Mouse (Mus musculus): ENCODE data around the gene Art4. TPM values are rescaled to one million over a fixed set of nuclear protein-coding genes. Genes with fewer than 3 reads are reported as not detected.

Art4 gene
- polyA plus RNA-seq, 1 experiment from 2014 or later, result 0.14 TPM

DNA sequence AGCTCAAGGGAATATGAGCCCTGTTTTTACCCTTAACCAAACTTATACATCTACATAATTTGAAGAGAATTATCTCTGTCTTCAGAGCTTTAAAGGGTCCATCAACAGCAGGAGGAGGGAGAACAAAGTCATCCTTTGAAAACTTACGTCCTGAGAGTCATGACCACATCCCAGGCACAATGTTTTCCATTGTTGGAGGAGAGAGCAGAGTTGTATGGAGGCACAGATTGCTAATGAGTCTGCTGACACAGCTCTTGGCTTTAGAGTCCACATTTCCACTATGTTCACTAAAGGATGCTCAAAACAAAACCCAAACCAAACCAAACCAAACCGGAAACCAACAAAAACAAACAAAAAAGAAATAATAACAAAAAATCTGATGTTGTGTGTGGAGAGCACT lies 12.6 kb downstream of the Art4 start:
- WGBS, result 63% methylated on average over 2 of the region's 2 CpGs
- H3K36me3 ChIP-seq (replicated peaks), result no peaks in the 10 kb centered on the region
- ATAC-seq (replicated peaks), result no peak

DNA sequence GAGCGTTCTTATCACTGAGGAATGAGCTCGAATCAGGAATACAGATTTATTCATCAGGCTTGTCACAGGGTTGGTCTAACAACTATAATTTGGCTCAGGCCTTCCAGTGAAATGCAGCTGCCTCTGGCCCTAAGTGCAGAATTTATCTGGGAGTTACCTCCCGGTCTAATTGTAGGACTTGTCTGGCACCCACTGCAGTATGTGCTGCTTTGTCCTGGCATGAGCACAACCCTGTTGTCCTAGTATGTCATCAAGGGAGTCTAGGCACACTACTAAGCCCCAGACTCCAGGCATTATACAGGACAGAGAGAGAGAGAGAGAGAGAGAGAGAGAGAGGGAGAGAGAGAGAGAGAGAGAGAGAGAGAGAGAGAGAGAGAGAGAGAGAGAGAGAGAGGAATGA lies 20.2 kb downstream of the Art4 start:
- Histone ChIP-seq H3K27ac (no peak overlapping the region), H3K9me3 (no peaks in the 10 kb centered on the region), H3K36me3 (replicated peaks) (no peaks in the 10 kb centered on the region), H3K4me2 (no peak overlapping the region), H3K9ac (no peak overlapping the region), H3K4me3 (no peak overlapping the region), H3K27me3 (replicated peaks) (no peaks in the 10 kb centered on the region), H3K4me1 (no peaks in the 10 kb centered on the region)
- WGBS, result 86% methylated on average over 3 of the region's 3 CpGs
- ATAC-seq (replicated peaks), result no peak

More for the DNA sequence above, 12.6 kb downstream of the Art4 start:
- H3K4me1 ChIP-seq, result no peaks in the 10 kb centered on the region
- no peak overlapping the region for H3K4me3 ChIP-seq
- no peaks in the 10 kb centered on the region for H3K9me3 ChIP-seq
- no peak overlapping the region for H3K4me2 ChIP-seq
- no peak overlapping the region for H3K9ac ChIP-seq
- H3K27me3 ChIP-seq (replicated peaks), result no peaks in the 10 kb centered on the region
- H3K27ac ChIP-seq, result no peak overlapping the region

DNA sequence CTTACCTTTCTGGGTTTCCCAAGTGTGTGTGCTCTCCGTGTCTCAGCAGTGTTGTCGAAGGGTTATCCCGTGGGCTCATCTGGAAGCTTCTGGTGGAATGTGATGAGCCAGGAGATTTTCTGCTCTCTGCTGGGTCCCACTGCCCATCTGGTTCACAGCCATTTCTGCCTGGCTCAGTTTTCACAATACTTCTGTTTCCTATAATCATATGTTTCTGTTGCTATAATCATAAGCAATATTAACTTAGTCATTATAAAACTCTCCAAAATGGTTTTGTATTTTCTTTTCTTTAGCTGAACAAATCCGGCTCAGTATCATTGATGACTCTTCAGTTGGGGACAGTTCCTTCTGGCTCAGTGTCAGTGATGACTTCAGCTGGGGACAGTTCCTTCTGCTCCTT lies 22.2 kb downstream of the Art4 start, which contains the start of gene Smco3:
Gene Smco3, minus strand, starts transcription at position 101 of the 400 bp plus-strand sequence.
- H3K9me3 ChIP-seq, result no peaks in the 10 kb centered on the region
- no peak within 1 kb of the TSS for H3K27ac ChIP-seq
- no peak for ATAC-seq (replicated peaks)
- H3K4me1 ChIP-seq, result no peaks in the 10 kb centered on the region
- 51% methylated on average over 4 of the region's 4 CpGs for WGBS
- no peak within 1 kb of the TSS for H3K4me2 ChIP-seq
- H3K27me3 ChIP-seq (replicated peaks), result peaks cover 9% of the 10 kb centered on the region
- H3K4me3 ChIP-seq, result no peak within 1 kb of the TSS
- H3K36me3 ChIP-seq (replicated peaks), result no peaks in the 10 kb centered on the region
- no peak within 1 kb of the TSS for H3K9ac ChIP-seq

DNA sequence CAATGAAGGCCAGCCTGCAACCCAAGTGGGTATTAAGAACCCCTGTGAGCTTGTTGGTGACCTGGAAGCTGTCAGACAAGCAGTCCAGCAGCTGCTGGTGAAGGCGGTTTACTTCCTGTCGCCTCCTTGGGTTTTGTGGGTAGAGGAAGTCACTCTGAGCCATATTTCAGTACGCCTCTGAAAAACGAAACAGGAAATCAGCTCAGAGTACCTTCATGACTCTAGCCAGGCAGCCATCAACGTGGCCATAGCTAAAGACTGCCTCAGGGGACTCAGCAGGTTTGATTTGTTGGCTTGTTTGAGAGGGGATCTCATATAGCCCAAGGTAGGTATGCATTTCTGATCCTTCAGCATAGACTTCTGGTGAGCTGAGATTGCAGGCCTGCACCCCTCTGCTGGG lies 25.8 kb downstream of the Art4 start:
- Histone ChIP-seq H3K9ac (no peak overlapping the region), H3K4me1 (peaks cover 9% of the 10 kb centered on the region), H3K36me3 (replicated peaks) (no peaks in the 10 kb centered on the region), H3K4me3 (no peak overlapping the region), H3K27ac (no peak overlapping the region), H3K27me3 (replicated peaks) (peaks cover 13% of the 10 kb centered on the region), H3K4me2 (no peak overlapping the region), H3K9me3 (no peaks in the 10 kb centered on the region)
- no peak for ATAC-seq (replicated peaks)
- WGBS, result 73% methylated on average over 5 of the region's 5 CpGs

DNA sequence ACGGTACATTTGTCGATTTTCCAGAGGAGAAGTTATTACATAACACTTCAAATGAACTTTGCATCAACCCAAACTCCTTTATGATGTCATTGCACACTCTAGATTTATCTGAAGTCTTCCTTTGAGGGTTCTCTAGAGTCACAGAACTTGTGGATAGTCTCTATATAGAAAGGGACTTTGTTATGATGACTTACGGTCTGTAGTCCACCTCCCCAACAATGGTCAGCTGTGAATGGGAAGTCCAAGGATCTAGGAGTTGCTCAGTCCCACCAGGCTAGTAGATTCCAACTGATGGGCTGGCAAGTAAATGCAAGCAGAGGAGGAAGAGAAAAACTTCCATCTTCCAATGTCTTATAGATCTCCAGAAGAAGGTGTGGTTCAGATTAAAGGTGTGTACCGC lies 28.9 kb downstream of the Art4 start:
- H3K9me3 ChIP-seq, result no peaks in the 10 kb centered on the region
- peak overlapping the region; percentile 61 for H3K4me2 ChIP-seq
- peaks cover 9% of the 10 kb centered on the region; the same call in 1 of the 2 replicates for H3K36me3 ChIP-seq (replicated peaks)
- H3K4me1 ChIP-seq, result peaks cover 12% of the 10 kb centered on the region
- H3K27ac ChIP-seq, result peak overlapping the region; percentile 92
- H3K4me3 ChIP-seq, result peak overlapping the region; percentile 85
- peaks cover 13% of the 10 kb centered on the region for H3K27me3 ChIP-seq (replicated peaks)
- WGBS, result 35% methylated on average over 4 of the region's 4 CpGs
- no peak for ATAC-seq (replicated peaks)
- H3K9ac ChIP-seq, result peak overlapping the region; percentile 62

DNA sequence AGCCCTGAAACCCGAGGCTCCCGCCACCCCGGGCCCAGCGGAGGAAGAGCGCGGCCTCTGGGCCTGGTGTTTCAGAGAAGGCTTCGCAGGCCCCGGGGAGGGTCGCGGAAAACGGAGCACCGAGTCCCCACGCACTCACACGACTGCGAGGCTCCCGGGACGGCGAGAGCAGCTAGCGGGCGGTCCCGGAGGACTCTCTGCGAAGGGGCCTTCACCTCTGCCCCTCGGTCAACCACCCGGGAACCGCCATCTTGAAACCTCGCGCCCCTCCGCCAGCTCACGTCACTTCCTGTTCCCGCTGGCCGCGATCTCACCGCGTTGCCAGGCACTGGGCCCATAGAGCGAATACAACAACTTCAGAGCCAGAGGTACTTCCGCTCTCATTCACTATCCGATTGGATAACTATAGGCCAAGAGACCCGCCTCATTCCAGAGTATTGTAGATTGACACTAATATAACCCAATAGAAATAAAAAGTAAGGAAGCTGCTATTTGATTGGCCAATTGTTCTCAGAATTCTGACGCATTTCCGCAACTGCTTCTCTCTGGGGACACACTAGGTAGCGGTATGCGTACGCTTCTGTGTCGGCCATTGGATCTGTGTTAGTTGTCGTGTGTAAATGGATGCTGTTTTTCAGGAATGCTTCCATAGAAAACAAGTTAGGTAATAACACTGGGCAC lies 29.5 kb downstream of the Art4 start, which contains the start of gene Wbp11:
Gene Wbp11, minus strand, starts transcription at position 353 of the 681 bp plus-strand sequence.
- H3K4me2 ChIP-seq, result peak within 1 kb of the TSS; percentile 67
- peak; percentile 100 for ATAC-seq (replicated peaks)
- H3K9me3 ChIP-seq, result no peaks in the 10 kb centered on the region
- H3K4me1 ChIP-seq, result peaks cover 12% of the 10 kb centered on the region
- WGBS, result under 1% methylated on average over 45 of the region's 45 CpGs
- peaks cover 11% of the 10 kb centered on the region; the same call in 1 of the 2 replicates for H3K36me3 ChIP-seq (replicated peaks)
- peak within 1 kb of the TSS; percentile 92 for H3K9ac ChIP-seq
- peak within 1 kb of the TSS; percentile 92 for H3K27ac ChIP-seq
- H3K4me3 ChIP-seq, result peak within 1 kb of the TSS; percentile 85
- peaks cover 13% of the 10 kb centered on the region for H3K27me3 ChIP-seq (replicated peaks)

DNA sequence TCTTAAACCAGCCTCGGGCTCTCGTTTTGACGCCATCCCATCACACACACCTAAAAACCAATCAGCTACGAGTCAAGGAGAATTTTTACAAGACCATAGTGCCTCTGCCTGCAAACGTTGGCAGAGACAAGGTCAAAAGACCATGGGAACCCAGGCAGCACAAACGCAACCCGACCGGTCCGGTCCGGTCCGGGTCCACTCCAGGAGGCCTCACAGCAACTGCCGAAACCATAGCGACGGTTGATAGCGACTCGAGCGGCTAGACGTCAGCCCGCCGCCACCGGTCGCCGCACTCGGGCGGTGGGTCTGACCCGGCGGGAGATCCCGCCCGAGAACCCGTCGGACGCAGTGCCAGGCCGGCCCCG lies 30.0 kb downstream of the Art4 start, which contains the start of gene BC049715:
Gene BC049715, plus strand, starts transcription at position 111 of the 365 bp plus-strand sequence.
- Histone ChIP-seq H3K9ac (peak within 1 kb of the TSS; percentile 92), H3K9me3 (no peaks in the 10 kb centered on the region), H3K36me3 (replicated peaks) (peaks cover 17% of the 10 kb centered on the region; the same call in 1 of the 2 replicates), H3K4me1 (peaks cover 12% of the 10 kb centered on the region), H3K4me2 (peak within 1 kb of the TSS; percentile 67), H3K4me3 (peak within 1 kb of the TSS; percentile 85), H3K27me3 (replicated peaks) (peaks cover 13% of the 10 kb centered on the region), H3K27ac (peak within 1 kb of the TSS; percentile 92)
- under 1% methylated on average over 34 of the region's 34 CpGs for WGBS
- peak; percentile 15; the same call in 1 of the 2 replicates for ATAC-seq (replicated peaks)

DNA sequence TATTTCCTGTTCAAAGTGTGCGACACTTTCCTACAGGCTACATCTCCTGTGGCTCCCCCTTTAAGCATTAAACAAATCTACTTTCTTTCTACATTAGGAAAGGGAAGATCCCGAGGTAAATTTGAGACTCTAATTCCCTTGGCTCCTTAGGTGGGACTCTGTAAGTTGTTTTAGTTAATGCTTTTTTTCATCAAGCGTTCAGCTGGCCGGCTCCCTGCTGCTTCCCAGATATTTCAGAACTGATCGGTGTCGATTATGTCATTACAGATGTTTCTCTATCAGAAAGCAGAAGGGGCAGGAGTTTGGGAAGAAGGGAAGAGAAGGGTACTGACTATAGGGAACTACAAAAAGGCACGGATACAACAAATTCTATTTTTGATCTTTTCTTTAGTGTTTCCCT lies 30.4 kb downstream of the Art4 start:
- no peak for ATAC-seq (replicated peaks)
- Histone ChIP-seq H3K4me1 (peaks cover 12% of the 10 kb centered on the region), H3K9ac (peak overlapping the region; percentile 92), H3K27ac (no peak overlapping the region), H3K4me3 (peak overlapping the region; percentile 85), H3K4me2 (peak overlapping the region; percentile 67), H3K36me3 (replicated peaks) (peaks cover 20% of the 10 kb centered on the region; the same call in 1 of the 2 replicates), H3K27me3 (replicated peaks) (peaks cover 13% of the 10 kb centered on the region), H3K9me3 (no peaks in the 10 kb centered on the region)
- WGBS, result 17% methylated on average over 7 of the region's 7 CpGs

DNA sequence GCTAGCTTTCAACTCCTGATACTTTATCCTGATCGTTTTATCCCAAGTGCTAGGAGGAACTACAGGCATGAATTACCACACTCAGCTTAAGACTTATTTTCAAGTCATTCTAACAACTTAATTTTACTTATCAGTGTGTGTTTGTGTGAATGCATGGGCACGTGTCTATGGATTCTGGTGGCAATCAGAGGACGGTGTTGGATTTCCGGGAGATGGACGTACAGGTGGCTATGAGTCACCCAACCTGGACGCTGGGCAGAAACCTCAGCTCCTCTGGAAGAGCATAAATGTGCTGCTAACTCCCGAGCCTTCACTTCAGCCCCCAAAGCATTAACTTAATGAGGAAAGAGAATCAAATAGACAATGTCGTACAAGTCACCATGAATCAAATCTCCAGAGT lies 32.5 kb downstream of the Art4 start:
- Histone ChIP-seq H3K36me3 (replicated peaks) (peaks cover 42% of the 10 kb centered on the region), H3K9me3 (no peaks in the 10 kb centered on the region), H3K4me1 (peaks cover 12% of the 10 kb centered on the region), H3K27ac (no peak overlapping the region), H3K4me3 (no peak overlapping the region), H3K9ac (no peak overlapping the region), H3K4me2 (no peak overlapping the region), H3K27me3 (replicated peaks) (no peaks in the 10 kb centered on the region)
- 96% methylated on average over 8 of the region's 8 CpGs for WGBS
- no peak for ATAC-seq (replicated peaks)

DNA sequence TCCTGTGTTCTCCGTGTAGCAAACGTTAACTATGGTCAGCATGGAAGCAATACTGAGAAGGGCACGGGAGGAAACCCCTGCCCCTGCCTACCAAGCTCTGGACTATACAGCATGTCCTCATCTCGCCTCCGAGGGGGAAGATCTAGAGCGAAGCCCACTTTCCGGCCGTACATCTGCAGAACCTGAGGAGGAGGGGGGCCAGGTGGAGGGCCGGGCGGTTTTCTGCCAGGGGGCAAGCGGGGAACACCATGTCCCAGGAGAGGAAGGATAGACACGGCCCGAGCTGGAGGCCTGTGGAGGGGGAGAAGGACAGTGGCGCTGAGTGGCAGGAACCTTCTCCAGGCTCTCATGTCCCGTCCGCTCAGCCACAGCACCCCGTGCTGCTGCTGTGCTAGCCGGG lies 36.4 kb downstream of the Art4 start:
- Histone ChIP-seq H3K9me3 (no peaks in the 10 kb centered on the region), H3K27me3 (replicated peaks) (no peaks in the 10 kb centered on the region), H3K4me1 (no peaks in the 10 kb centered on the region), H3K4me3 (no peak overlapping the region), H3K36me3 (replicated peaks) (peaks cover 67% of the 10 kb centered on the region), H3K9ac (no peak overlapping the region), H3K4me2 (no peak overlapping the region), H3K27ac (no peak overlapping the region)
- WGBS, result 96% methylated on average over 18 of the region's 18 CpGs
- ATAC-seq (replicated peaks), result no peak

DNA sequence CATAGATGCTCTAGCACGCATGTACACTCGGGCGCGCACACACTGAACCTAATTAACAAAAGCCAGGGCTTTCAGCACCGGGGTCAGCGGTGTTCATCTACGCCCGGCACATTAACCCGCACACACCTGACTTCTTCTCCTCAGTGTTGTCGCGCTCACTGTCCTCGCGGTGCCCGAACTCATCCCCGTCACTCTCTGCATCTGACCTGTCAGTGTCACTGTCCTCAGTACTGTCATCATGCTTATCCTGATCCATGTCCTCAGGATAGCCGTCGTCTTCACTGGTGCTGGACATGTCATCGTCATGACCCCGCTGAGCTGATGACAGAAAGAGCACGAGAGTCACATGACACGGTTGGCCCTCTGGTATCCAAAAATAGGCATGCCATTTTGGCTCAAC lies 37.2 kb downstream of the Art4 start:
- no peak overlapping the region for H3K4me2 ChIP-seq
- H3K4me1 ChIP-seq, result no peaks in the 10 kb centered on the region
- H3K36me3 ChIP-seq (replicated peaks), result peaks cover 74% of the 10 kb centered on the region
- no peaks in the 10 kb centered on the region for H3K27me3 ChIP-seq (replicated peaks)
- no peak for ATAC-seq (replicated peaks)
- 97% methylated on average over 21 of the region's 21 CpGs for WGBS
- no peak overlapping the region for H3K9ac ChIP-seq
- no peak overlapping the region for H3K27ac ChIP-seq
- H3K4me3 ChIP-seq, result no peak overlapping the region
- H3K9me3 ChIP-seq, result no peaks in the 10 kb centered on the region

DNA sequence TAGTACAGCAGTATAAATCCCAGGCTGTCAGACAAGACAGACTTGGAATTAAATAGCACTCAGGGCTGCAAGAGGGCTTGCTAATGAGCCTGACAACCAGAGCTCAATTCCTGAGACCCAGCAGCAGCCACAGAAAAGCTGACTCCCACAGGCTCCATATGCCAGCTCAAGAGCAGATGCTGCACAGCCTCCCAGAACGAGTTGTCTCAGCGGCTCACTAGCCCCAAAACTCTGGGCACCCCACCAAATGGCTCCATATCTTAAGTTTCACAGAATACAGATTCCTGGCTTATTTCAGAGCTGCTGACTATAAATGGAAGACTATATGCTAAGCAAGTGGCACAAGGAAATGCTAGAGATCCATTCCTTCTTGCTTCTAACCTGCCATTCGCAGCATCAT lies 40.0 kb downstream of the Art4 start:
- no peak overlapping the region for H3K27ac ChIP-seq
- H3K4me3 ChIP-seq, result no peak overlapping the region
- 92% methylated on average over 3 of the region's 3 CpGs for WGBS
- H3K4me2 ChIP-seq, result no peak overlapping the region
- no peak for ATAC-seq (replicated peaks)
- no peak overlapping the region for H3K9ac ChIP-seq
- no peaks in the 10 kb centered on the region for H3K4me1 ChIP-seq
- peaks cover 79% of the 10 kb centered on the region for H3K36me3 ChIP-seq (replicated peaks)
- no peaks in the 10 kb centered on the region for H3K27me3 ChIP-seq (replicated peaks)
- H3K9me3 ChIP-seq, result no peaks in the 10 kb centered on the region

DNA sequence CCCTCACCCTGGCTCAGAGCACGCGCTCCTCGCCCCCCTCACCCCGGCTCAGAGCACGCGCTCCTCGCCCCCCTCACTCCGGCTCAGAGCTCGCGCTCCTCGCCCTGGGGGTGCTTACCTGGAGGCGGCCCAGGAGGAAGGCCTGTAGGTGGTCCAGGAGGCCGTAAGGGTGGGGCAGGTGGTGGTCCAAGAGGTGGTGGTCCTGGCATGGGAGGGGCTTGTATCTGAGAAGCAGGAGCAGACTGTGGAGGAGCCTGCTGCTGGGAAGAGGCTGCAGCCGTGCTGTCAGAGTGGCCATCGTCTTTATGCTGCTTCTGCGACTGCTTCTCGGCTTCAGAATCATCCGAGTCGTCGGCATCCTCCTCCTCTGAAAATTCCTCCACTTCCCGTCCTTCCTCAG lies 40.7 kb downstream of the Art4 start:
- Histone ChIP-seq H3K4me2 (no peak overlapping the region), H3K4me1 (no peaks in the 10 kb centered on the region), H3K27ac (no peak overlapping the region), H3K9ac (no peak overlapping the region), H3K36me3 (replicated peaks) (peaks cover 78% of the 10 kb centered on the region), H3K4me3 (no peak overlapping the region), H3K27me3 (replicated peaks) (no peaks in the 10 kb centered on the region), H3K9me3 (no peaks in the 10 kb centered on the region)
- no peak for ATAC-seq (replicated peaks)
- WGBS, result 95% methylated on average over 21 of the region's 21 CpGs
